Mouse (Mus musculus) thymus, adult 2 months (tissue): Measurements from ENCODE around the gene Hc. TPM values are rescaled to one million over a fixed set of nuclear protein-coding genes. Genes with fewer than 3 reads are reported as not detected.

Experiments
- DNase-seq: peaks from one replicate; pipeline ENCODE4 v3.0.0; 2021
- H3K27ac ChIP-seq: fragments of 200-500 bp; 2 replicates; pipeline ENCODE4 v1.5.1; 2012; ENCODE audit warnings: low read length, control low read depth; ENCODE audit not compliant: control insufficient read depth, insufficient read depth
- H3K27me3 ChIP-seq: fragments of 200-500 bp; 2 replicates; pipeline ENCODE4 v1.6.1; 2012; ENCODE audit warnings: mild to moderate bottlenecking, low read length, moderate library complexity, mixed read lengths; ENCODE audit not compliant: control insufficient read depth, insufficient read depth
- H3K36me3 ChIP-seq: fragments of 200-500 bp; 2 replicates; pipeline ENCODE4 v1.6.1; 2012; ENCODE audit warnings: mild to moderate bottlenecking, low read length, moderate library complexity; ENCODE audit not compliant: control insufficient read depth, insufficient read depth
- H3K4me1 ChIP-seq: fragments of 200-500 bp; replicated peaks from 2 replicates; pipeline ENCODE4 v1.6.1; 2012; ENCODE audit warnings: low read length; ENCODE audit not compliant: control insufficient read depth, insufficient read depth
- H3K4me3 ChIP-seq: fragments of 200-500 bp; 2 replicates; pipeline ENCODE4 v1.5.1; 2012; ENCODE audit warnings: mild to moderate bottlenecking, low read length, control low read depth, moderate library complexity; ENCODE audit not compliant: control insufficient read depth, insufficient read depth
- CTCF ChIP-seq: fragments of 200-500 bp; IDR thresholded peaks from 2 replicates; pipeline ENCODE4 v1.5.1; 2012; ENCODE audit warnings: mild to moderate bottlenecking, control low read depth, low read length, moderate library complexity, borderline replicate concordance; ENCODE audit not compliant: control insufficient read depth, poor library complexity, insufficient read depth; ENCODE audit errors: extremely low read depth
- POLR2A ChIP-seq: fragments of 200-500 bp; IDR thresholded peaks from 2 replicates; pipeline ENCODE4 v1.6.1; 2012; ENCODE audit warnings: mild to moderate bottlenecking, low read length, control low read depth, moderate library complexity; ENCODE audit not compliant: control insufficient read depth, poor library complexity, insufficient read depth; ENCODE audit errors: extremely low read depth
- WGBS: fragments of 180-500 bp; shearing (Covaris S2); methylation state at CpG from one replicate; pipeline ENCODE4 v1.1.7; 2018; 5-methylcytosine and 5-hydroxymethylcytosine counted together
- polyA plus RNA-seq: library from polyadenylated mRNA; depleted of rRNA; stranded (reverse); fragments of >200 nt; gene quantifications from 2 replicates; pipeline ENCODE4 v1.2.3, GENCODE M21; 2012

Gene Hc
- polyA plus RNA-seq, 1 experiment, result 0.15 TPM

DNA sequence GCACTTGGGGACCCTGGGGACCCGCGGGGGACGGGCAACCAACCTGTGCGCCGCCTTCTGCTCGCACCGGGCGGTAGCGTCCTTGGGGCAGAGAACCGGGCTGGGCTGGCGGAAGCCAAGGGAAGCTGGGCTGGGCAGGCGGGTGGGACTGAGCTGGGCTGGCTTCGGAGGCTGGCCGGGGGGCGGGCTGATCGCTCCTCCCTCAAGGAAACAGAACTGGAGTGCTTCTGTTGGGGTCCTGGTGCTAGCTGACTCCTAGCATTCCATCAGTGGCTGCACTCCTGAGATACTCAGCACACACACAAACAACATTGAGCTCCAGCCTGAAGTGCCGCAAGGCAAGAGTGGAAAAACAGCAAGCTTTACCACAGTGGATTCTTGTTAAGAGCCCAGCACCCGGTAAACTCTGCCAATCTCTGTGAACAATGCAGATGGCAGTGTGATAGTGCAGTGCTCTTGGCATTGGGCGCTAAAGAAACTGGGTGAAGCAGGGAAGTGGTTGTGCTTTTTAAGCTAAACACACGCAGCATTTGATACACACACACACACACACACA lies 99.7 kb downstream of the Hc start, which contains the start of gene Traf1:
Traf1 (minus strand) TSS at position 292 of the 556 bp plus-strand sequence.
- peaks cover 82% of the 10 kb centered on the region for H3K4me1 ChIP-seq
- no peaks in the 10 kb centered on the region for H3K36me3 ChIP-seq
- DNase-seq, result peak; percentile 60
- H3K27ac ChIP-seq, result peak within 1 kb of the TSS; percentile 96
- WGBS, result 9% methylated on average over 19 of the region's 20 CpGs
- TF ChIP-seq CTCF (0 out of 2 replicates have a peak, but pooled peaks have one; percentile 23), POLR2A (0 out of 2 replicates have a peak, but pooled peaks have one; percentile 33)
- H3K27me3 ChIP-seq, result no peaks in the 10 kb centered on the region
- peak within 1 kb of the TSS; percentile 46 for H3K4me3 ChIP-seq

DNA sequence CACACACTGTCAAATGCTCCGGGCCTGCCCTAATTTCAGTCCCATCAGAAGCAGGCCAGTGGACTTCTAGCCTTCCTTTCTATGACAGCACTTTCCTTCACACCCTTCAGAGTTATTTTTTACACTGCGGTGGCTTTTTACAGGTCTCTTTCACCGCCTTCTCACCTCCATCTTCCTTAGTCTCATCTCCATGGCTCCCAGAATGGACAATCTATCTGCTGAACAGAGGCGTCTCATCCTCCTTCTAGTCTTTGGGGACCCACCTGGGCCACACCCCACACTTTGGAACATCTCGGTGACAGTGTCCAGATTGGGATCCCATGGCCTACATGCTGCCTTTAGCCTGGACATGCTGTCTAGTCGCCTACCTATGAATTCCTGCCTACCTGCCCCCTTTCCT lies 100.3 kb downstream of the Hc start:
- DNase-seq, result no peak
- H3K36me3 ChIP-seq, result no peaks in the 10 kb centered on the region
- 76% methylated on average over 6 of the region's 6 CpGs for WGBS
- H3K4me1 ChIP-seq, result peaks cover 80% of the 10 kb centered on the region
- no peak for TF ChIP-seq CTCF
- TF ChIP-seq POLR2A, result no peak
- peak overlapping the region; percentile 96 for H3K27ac ChIP-seq
- no peaks in the 10 kb centered on the region for H3K27me3 ChIP-seq
- H3K4me3 ChIP-seq, result peak overlapping the region; percentile 46

DNA sequence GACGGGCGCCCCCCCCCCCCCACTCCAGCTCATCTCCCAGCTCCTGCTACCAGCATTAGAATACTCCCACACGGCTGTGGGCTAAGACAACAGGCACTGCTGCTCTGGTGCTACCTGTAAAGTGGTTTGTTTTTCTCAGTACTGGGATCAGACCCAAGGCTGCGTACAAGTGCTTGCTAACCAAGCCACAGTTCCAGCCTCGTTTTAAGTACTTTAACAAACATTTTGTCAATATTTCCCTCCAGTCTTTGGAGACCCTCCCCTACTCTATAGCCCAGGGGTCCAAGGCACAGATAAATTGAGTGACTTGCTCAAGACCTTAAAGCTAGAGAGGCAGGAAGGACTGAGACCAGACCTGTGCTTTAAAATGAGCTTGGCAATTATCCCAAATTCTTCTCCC lies 100.8 kb downstream of the Hc start:
- H3K4me3 ChIP-seq, result no peak overlapping the region
- H3K4me1 ChIP-seq, result peaks cover 77% of the 10 kb centered on the region
- no peaks in the 10 kb centered on the region for H3K27me3 ChIP-seq
- H3K27ac ChIP-seq, result peak overlapping the region; percentile 96
- no peaks in the 10 kb centered on the region for H3K36me3 ChIP-seq
- no peak for DNase-seq
- TF ChIP-seq POLR2A, result no peak
- no peak for TF ChIP-seq CTCF
- 93% methylated on average over 4 of the region's 5 CpGs for WGBS

DNA sequence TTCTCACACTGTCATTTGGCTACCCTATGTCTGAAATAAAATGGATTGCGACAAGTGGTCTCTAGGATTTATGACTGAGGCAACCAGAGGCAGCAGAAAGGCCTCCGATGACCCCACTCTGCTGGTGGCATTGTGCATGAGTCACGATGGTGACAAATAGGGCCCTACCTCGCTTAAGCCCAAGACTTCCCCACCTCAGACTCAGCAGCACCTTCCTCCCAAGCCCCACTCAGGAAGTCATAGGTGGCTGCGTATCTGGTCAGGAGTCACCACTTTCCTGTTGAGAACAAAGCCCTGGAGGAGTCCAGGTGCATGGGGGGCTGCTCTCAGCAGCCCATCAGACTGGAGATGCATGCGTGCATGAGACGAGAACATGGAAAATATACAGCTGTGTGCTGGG lies 102.7 kb downstream of the Hc start:
- peaks cover 71% of the 10 kb centered on the region for H3K4me1 ChIP-seq
- no peaks in the 10 kb centered on the region for H3K36me3 ChIP-seq
- 8% methylated on average over 7 of the region's 7 CpGs for WGBS
- peak overlapping the region; percentile 81 for H3K27ac ChIP-seq
- no peak overlapping the region for H3K4me3 ChIP-seq
- no peaks in the 10 kb centered on the region for H3K27me3 ChIP-seq
- peak; percentile 62 for DNase-seq
- TF ChIP-seq CTCF, result no peak
- TF ChIP-seq POLR2A, result no peak

DNA sequence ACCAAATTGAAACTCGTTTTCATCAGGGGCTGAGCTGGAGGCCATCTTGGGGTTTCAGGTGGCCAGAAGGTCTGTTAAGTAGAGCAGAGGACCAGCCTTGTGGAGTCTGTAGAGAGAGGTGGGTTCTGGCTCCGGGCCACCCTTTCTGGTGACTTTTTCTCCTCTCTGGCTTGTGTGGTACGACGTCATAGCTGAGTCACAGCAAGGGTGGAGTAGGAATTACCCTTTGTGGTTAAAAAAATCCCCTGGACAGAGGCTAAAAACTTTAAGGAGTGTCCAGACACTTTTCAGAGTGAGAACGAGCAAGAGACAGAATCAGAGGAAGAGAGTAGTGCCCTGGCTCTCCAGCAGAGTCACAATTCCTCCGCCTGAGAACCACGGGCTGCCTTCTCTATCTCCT lies 103.2 kb downstream of the Hc start:
- Histone ChIP-seq H3K27ac (peak overlapping the region; percentile 81), H3K4me1 (peaks cover 73% of the 10 kb centered on the region)
- DNase-seq, result no peak

DNA sequence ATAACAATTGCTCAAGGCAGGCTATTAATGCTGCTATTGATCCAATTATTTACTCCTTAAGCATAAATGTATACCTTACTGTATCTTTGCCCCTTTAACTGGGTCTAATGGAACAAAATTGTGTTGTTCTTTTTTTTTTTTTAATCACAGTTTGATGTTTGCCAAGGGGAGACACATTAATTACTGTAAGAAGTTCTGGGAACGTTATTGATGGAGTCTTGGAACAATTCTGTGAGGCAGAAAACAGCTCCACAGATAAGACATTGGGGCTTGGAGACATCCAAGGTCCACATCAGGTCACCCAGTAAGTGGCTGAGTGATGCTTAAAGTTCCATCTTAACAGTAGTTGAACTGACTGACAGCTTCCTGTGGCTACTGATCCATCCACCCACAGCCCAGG lies 103.8 kb downstream of the Hc start:
- Histone ChIP-seq H3K4me1 (peaks cover 73% of the 10 kb centered on the region), H3K36me3 (no peaks in the 10 kb centered on the region), H3K4me3 (no peak overlapping the region), H3K27ac (no peak overlapping the region), H3K27me3 (no peaks in the 10 kb centered on the region)
- TF ChIP-seq POLR2A, result no peak
- no peak for TF ChIP-seq CTCF
- no peak for DNase-seq
- WGBS, result 82% methylated on average over 1 of the region's 1 CpGs

More for the DNA sequence above, 103.2 kb downstream of the Hc start:
- Histone ChIP-seq H3K27me3 (no peaks in the 10 kb centered on the region), H3K36me3 (no peaks in the 10 kb centered on the region), H3K4me3 (0 out of 2 replicates have a peak overlapping the region, but pooled peaks have one; percentile 3)
- TF ChIP-seq CTCF (no peak), POLR2A (0 out of 2 replicates have a peak, but pooled peaks have one; percentile 8)
- WGBS, result 44% methylated on average over 7 of the region's 7 CpGs

DNA sequence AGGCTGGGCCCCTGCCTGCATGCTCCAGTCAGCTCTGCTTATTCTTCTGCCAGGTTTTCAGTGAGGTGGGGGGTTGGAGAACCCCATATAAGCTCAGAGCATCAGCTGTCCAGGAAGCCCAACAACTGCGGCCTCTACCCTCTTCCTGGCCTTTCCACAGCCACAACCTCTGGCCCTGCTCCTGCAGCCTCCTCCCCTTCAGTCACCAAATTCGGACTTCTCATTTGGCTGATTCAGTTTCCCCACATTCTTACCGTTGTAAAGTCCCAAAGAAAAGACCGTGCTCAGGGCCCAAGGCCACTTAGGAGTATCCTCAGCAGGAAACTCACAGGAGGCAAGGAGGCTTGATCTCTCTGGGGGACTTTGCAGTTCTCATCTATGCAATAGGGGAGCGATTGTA lies 104.3 kb downstream of the Hc start:
- 32% methylated on average over 5 of the region's 5 CpGs for WGBS
- Histone ChIP-seq H3K4me3 (no peak overlapping the region), H3K27ac (no peak overlapping the region), H3K36me3 (no peaks in the 10 kb centered on the region), H3K27me3 (no peaks in the 10 kb centered on the region), H3K4me1 (peaks cover 72% of the 10 kb centered on the region)
- TF ChIP-seq CTCF (no peak), POLR2A (no peak)
- no peak for DNase-seq
